ENCODE assay signal across 13 mouse cellular contexts in genomic region chr4:97663922-97664321, GRCm38 (mm10).
"Had no signal": no experiment of that assay in that cellular context is flagged by ENCODE, and none has a peak within 500 bp of the region (broad histone marks: within the 10 kb centered on the region; RNA-seq: fewer than 3 reads in every experiment).

No protein-coding gene starts in this region.

- H3K9ac ChIP-seq: limb, embryonic 15.5 days; liver, embryonic 13.5 days; midbrain, embryonic 15.5 days; stomach, embryonic 15.5 days had no signal

- H3K4me1 ChIP-seq: liver, embryonic 13.5 days; midbrain, embryonic 15.5 days; stomach, embryonic 15.5 days had no signal

- H3K4me2 ChIP-seq: limb, embryonic 15.5 days; liver, embryonic 13.5 days; midbrain, embryonic 15.5 days; stomach, embryonic 15.5 days had no signal

- ATAC-seq: intestine, postnatal 0 days; midbrain, embryonic 15.5 days had no signal

- H3K9me3 ChIP-seq: limb, embryonic 15.5 days; liver, embryonic 13.5 days; midbrain, embryonic 15.5 days; stomach, embryonic 15.5 days had no signal

- H3K27ac ChIP-seq: limb, embryonic 15.5 days; liver, embryonic 13.5 days; midbrain, embryonic 15.5 days; stomach, embryonic 15.5 days had no signal

- H3K27me3 ChIP-seq: limb, embryonic 15.5 days; liver, embryonic 13.5 days; midbrain, embryonic 15.5 days; stomach, embryonic 15.5 days had no signal

- DNase-seq: kidney, adult 8-10 months; kidney, postnatal 25 days; layer of hippocampus, adult 9-11 months; layer of hippocampus, postnatal 36 days; liver, embryonic 13.5 days; lung, adult 18-20 months; right cerebral cortex, postnatal 14 days; thymus, adult 2 months; thymus, postnatal 25 days had no signal

- H3K4me3 ChIP-seq: limb, embryonic 15.5 days; liver, embryonic 13.5 days; midbrain, embryonic 15.5 days; stomach, embryonic 15.5 days had no signal

- H3K36me3 ChIP-seq: limb, embryonic 15.5 days; liver, embryonic 13.5 days; midbrain, embryonic 15.5 days; stomach, embryonic 15.5 days had no signal
